Mouse (Mus musculus) cerebellum, adult 2 months (tissue): Measurements from ENCODE around the gene Gm44511.

Source experiments
- CTCF ChIP-seq: fragments of 200-500 bp; IDR thresholded peaks from 2 replicates; pipeline ENCODE4 v1.5.1; 2011; ENCODE audit warnings: low read depth, mild to moderate bottlenecking, control low read depth, low read length, moderate library complexity, borderline replicate concordance; ENCODE audit not compliant: insufficient read depth
- POLR2A ChIP-seq: fragments of 200-500 bp; IDR thresholded peaks from 2 replicates; pipeline ENCODE4 v1.6.1; 2011; ENCODE audit warnings: low read length, control low read depth, borderline replicate concordance; ENCODE audit not compliant: insufficient read depth

DNA sequence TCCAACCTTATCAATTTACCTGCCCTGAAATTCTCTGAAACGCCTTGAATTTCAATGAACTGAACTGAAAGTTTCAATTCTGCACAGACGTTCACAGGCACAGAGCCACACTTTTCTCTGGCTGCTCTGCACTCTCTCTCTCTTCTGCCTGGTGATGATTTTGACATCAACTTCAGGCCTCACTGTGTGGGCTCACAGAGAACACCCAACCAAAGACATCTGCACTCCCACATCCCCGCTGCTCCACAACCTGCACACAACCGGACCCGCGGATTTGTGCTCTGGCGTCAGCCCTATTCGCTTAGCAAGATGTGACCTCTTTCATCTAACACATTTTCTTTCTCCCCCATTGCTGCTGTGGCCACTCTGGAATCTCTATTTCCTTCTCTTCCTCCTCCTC lies 18.0 kb upstream of the Gm44511 start:
- TF ChIP-seq CTCF (no peak), POLR2A (no peak)
